Mouse (Mus musculus): ENCODE data around the gene BC028528.
"Not testable (repeated sequence)": the region's sequence is repeated elsewhere in the genome, so short reads cannot be mapped to it uniquely, and the experiment has no call there.

BC028528 gene

GRCm38 (mm10) chr3:95905146-95905939 is 13.5 kb upstream of the BC028528 start:
- DNase-seq (ENCODE audit: low read depth, low spot score): no peak

- DNase-seq (ENCODE audit: low read depth, low spot score): no peak
Measured at GRCm38 (mm10) chr3:95904568-95904967, 12.8 kb upstream of the BC028528 start, which contains the start of gene Car14. Car14 (minus strand) TSS chr3:95904691.

GRCm38 (mm10) chr3:95903753-95904502 is 12.1 kb upstream of the BC028528 start:
- DNase-seq (ENCODE audit: low read depth, low spot score): no peak

- no peak for DNase-seq (ENCODE audit: low read depth, low spot score)
Measured at GRCm38 (mm10) chr3:95902643-95903042, 10.8 kb upstream of the BC028528 start.

- no peak for DNase-seq (ENCODE audit: low read depth, low spot score)
Measured at GRCm38 (mm10) chr3:95902373-95902625, 10.5 kb upstream of the BC028528 start.

- DNase-seq (ENCODE audit: low read depth, low spot score): no peak
Measured at GRCm38 (mm10) chr3:95901616-95902372, 10.0 kb upstream of the BC028528 start.

GRCm38 (mm10) chr3:95899800-95900524 is 8.2 kb upstream of the BC028528 start:
- no peak for DNase-seq (ENCODE audit: low read depth, low spot score)

- not testable (repeated sequence) for DNase-seq (ENCODE audit: low read depth, low spot score)
Measured at GRCm38 (mm10) chr3:95895501-95895900, 3.7 kb upstream of the BC028528 start.

- DNase-seq (ENCODE audit: low read depth, low spot score): no peak
Measured at GRCm38 (mm10) chr3:95894317-95895160, 2.7 kb upstream of the BC028528 start.

- peak; percentile 89 for DNase-seq (ENCODE audit: low read depth, low spot score)
Measured at GRCm38 (mm10) chr3:95893606-95894316, 2.0 kb upstream of the BC028528 start, which contains the start of gene Aph1a. Aph1a (plus strand) TSS chr3:95893969.

GRCm38 (mm10) chr3:95893126-95893525 is 1.3 kb upstream of the BC028528 start:
- DNase-seq (ENCODE audit: low read depth, low spot score): no peak

- no peak for DNase-seq (ENCODE audit: low read depth, low spot score)
Measured at GRCm38 (mm10) chr3:95892066-95893052, 554 bp upstream of the BC028528 start.

GRCm38 (mm10) chr3:95889664-95890063 is 2.1 kb downstream of the BC028528 start:
- no peak for DNase-seq (ENCODE audit: low read depth, low spot score)

- DNase-seq (ENCODE audit: low read depth, low spot score): no peak
Measured at GRCm38 (mm10) chr3:95887596-95887995, 4.2 kb downstream of the BC028528 start.

GRCm38 (mm10) chr3:95884400-95884799 is 7.4 kb downstream of the BC028528 start:
- DNase-seq (ENCODE audit: low read depth, low spot score): no peak

GRCm38 (mm10) chr3:95882816-95883425 is 8.9 kb downstream of the BC028528 start:
- no peak for DNase-seq (ENCODE audit: low read depth, low spot score)

- DNase-seq (ENCODE audit: low read depth, low spot score): peak; percentile 86
Measured at GRCm38 (mm10) chr3:95881979-95882815, 9.6 kb downstream of the BC028528 start, which contains the start of gene Ciart. Ciart (minus strand) TSS chr3:95882251.
